Mouse (Mus musculus): ENCODE results near the gene Nkx2-2.

The Nkx2-2 gene

GRCm38 (mm10) chr2:147193271-147194255 is at the start of gene Nkx2-2:
Nkx2-2 (minus strand) TSS chr2:147194243.
- DNase-seq (ENCODE audit: low spot score in 2 of 2) = no peak

- no peak for DNase-seq (ENCODE audit: low spot score in 2 of 2)
These were observed 41.8 kb upstream of the Nkx2-2 start for GRCm38 (mm10) chr2:147235707-147236290.

- DNase-seq (ENCODE audit: low spot score in 2 of 2) = no peak
These were observed 37.1 kb upstream of the Nkx2-2 start for GRCm38 (mm10) chr2:147231175-147231574.

- DNase-seq (ENCODE audit: low spot score in 2 of 2) = no peak
These were observed 11.1 kb upstream of the Nkx2-2 start for GRCm38 (mm10) chr2:147205076-147205615.

GRCm38 (mm10) chr2:147194711-147195615 is 920 bp upstream of the Nkx2-2 start:
- DNase-seq (ENCODE audit: low spot score in 2 of 2) = no peak

- DNase-seq (ENCODE audit: low spot score in 2 of 2) = no peak
These were observed 1.3 kb downstream of the Nkx2-2 start for GRCm38 (mm10) chr2:147192731-147193130.

- no peak for DNase-seq (ENCODE audit: low spot score in 2 of 2)
These were observed 3.6 kb downstream of the Nkx2-2 start for GRCm38 (mm10) chr2:147190316-147191021.

- no peak for DNase-seq (ENCODE audit: low spot score in 2 of 2)
These were observed 4.3 kb downstream of the Nkx2-2 start for GRCm38 (mm10) chr2:147189546-147190315.

- no peak for DNase-seq (ENCODE audit: low spot score in 2 of 2)
These were observed 5.0 kb downstream of the Nkx2-2 start for GRCm38 (mm10) chr2:147188871-147189545.

- peak in 1 of 2 experiments; percentile 58 for DNase-seq (ENCODE audit: low spot score in 2 of 2)
These were observed 5.9 kb downstream of the Nkx2-2 start for GRCm38 (mm10) chr2:147188074-147188700.

GRCm38 (mm10) chr2:147187061-147187870 is 6.8 kb downstream of the Nkx2-2 start:
- no peak for DNase-seq (ENCODE audit: low spot score in 2 of 2)

GRCm38 (mm10) chr2:147186261-147186681 is 7.8 kb downstream of the Nkx2-2 start:
- no peak for DNase-seq (ENCODE audit: low spot score in 2 of 2)

GRCm38 (mm10) chr2:147185561-147185960 is 8.5 kb downstream of the Nkx2-2 start:
- DNase-seq (ENCODE audit: low spot score in 2 of 2) = no peak

- no peak for DNase-seq (ENCODE audit: low spot score in 2 of 2)
These were observed 9.7 kb downstream of the Nkx2-2 start for GRCm38 (mm10) chr2:147184071-147184990.

GRCm38 (mm10) chr2:147183521-147183920 is 10.5 kb downstream of the Nkx2-2 start:
- no peak for DNase-seq (ENCODE audit: low spot score in 2 of 2)

GRCm38 (mm10) chr2:147182709-147183260 is 11.3 kb downstream of the Nkx2-2 start:
- no peak for DNase-seq (ENCODE audit: low spot score in 2 of 2)
